Mouse (Mus musculus): Measurements from ENCODE around the gene Otulin. TPM values are rescaled to one million over a fixed set of nuclear protein-coding genes. Genes with fewer than 3 reads are reported as not detected.

The Otulin gene
- polyA plus RNA-seq, 1 experiment from 2014 or later: 30.1 TPM

- no peaks in the 10 kb centered on the region for H3K9me3 ChIP-seq (ENCODE audit: low read length)
- H3K4me1 ChIP-seq (ENCODE audit: insufficient read depth, low read length): peaks cover 7% of the 10 kb centered on the region
- no peak overlapping the region for H3K27ac ChIP-seq (ENCODE audit: low read length)
- H3K27me3 ChIP-seq (ENCODE audit: insufficient read depth, low read length): no peaks in the 10 kb centered on the region
- H3K9ac ChIP-seq (replicated peaks; ENCODE audit: low read length): no peak overlapping the region
- WGBS: 53% methylated on average over 10 of the region's 10 CpGs
- ATAC-seq (ENCODE audit: low FRiP score, low TSS enrichment): no peak
- no peak overlapping the region for H3K4me3 ChIP-seq (ENCODE audit: low read length)
- H3K4me2 ChIP-seq (replicated peaks; ENCODE audit: low read depth, low read length): no peak overlapping the region
- H3K36me3 ChIP-seq (ENCODE audit: insufficient read depth, low read length): no peaks in the 10 kb centered on the region
These were observed 137.0 kb downstream of the Otulin start for GRCm38 (mm10) chr15:27493516-27493915.

GRCm38 (mm10) chr15:27492734-27493133 lies 137.8 kb downstream of the Otulin start:
- peaks cover 7% of the 10 kb centered on the region for H3K4me1 ChIP-seq (ENCODE audit: insufficient read depth, low read length)
- no peak overlapping the region for H3K4me2 ChIP-seq (replicated peaks; ENCODE audit: low read depth, low read length)
- no peaks in the 10 kb centered on the region for H3K9me3 ChIP-seq (ENCODE audit: low read length)
- no peak overlapping the region for H3K4me3 ChIP-seq (ENCODE audit: low read length)
- no peak for ATAC-seq (ENCODE audit: low FRiP score, low TSS enrichment)
- H3K9ac ChIP-seq (replicated peaks; ENCODE audit: low read length): no peak overlapping the region
- H3K27ac ChIP-seq (ENCODE audit: low read length): no peak overlapping the region
- 95% methylated on average over 1 of the region's 1 CpGs for WGBS
- no peaks in the 10 kb centered on the region for H3K27me3 ChIP-seq (ENCODE audit: insufficient read depth, low read length)
- H3K36me3 ChIP-seq (ENCODE audit: insufficient read depth, low read length): no peaks in the 10 kb centered on the region

Small RNAs within 50 kb of the gene (microRNA-seq; reads per million reads assigned to microRNA genes)
- gene Mir7117: not detected

Other genes with a start within 250 kb of the Otulin start
- gene Ank, start 164.0 kb downstream of the Otulin start, polyA plus RNA-seq (2015; fragmentation: Nextera tagmentation; extraction: Ambion mirVana): 6.3 and 7.2 TPM in 2 replicates
- gene Otulinl, start 50.9 kb upstream of the Otulin start, polyA plus RNA-seq (2015; fragmentation: Nextera tagmentation; extraction: Ambion mirVana): 29.1 and 31.9 TPM in 2 replicates

Data from kidney, embryonic 16.5 days (tissue).